Comparison of ENCODE assay signal across 21 mouse cellular contexts in the genomic region with DNA sequence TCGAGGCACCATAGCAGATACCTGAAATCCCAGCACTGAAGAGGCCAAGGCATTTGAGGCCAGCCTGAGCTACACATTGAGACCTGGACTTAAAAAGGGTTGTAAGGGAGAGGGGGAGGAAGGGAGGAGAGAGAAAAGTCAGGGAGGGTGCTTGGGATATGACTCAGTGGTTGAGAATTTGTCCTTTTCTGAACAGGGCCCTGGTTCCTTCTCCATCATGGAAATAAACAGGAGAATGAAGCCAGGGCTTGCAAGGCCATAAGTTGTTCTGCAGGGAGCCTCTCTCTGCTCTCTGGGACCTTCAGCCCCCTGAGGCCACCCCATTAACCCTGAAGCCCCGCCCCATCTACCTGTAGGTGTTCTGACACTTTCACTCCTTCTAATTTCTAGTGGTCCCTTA. TPM values are rescaled to one million over a fixed set of nuclear protein-coding genes. Genes with fewer than 3 reads are reported as not detected.
"Had no signal": no experiment of that assay in that cellular context is flagged by ENCODE, and none has a peak within 500 bp of the region (broad histone marks: within the 10 kb centered on the region; RNA-seq: fewer than 3 reads in every experiment).

No protein-coding gene starts in this region.

- H3K9ac ChIP-seq: liver, embryonic 13.5 days; midbrain, embryonic 13.5 days; neural tube, embryonic 13.5 days; stomach, embryonic 15.5 days had no signal

- H3K4me2 ChIP-seq: liver, embryonic 13.5 days; midbrain, embryonic 13.5 days; neural tube, embryonic 13.5 days; stomach, embryonic 15.5 days had no signal

- H3K4me3 ChIP-seq: layer of hippocampus, adult 2 months; liver, embryonic 13.5 days; megakaryocyte, embryonic 14.5 days; midbrain, embryonic 10.5 days; midbrain, embryonic 13.5 days; myocyte; neural tube, embryonic 13.5 days; stomach, embryonic 15.5 days had no signal

- H3K9me3 ChIP-seq: liver, embryonic 13.5 days; megakaryocyte, embryonic 14.5 days; midbrain, embryonic 10.5 days; midbrain, embryonic 13.5 days; neural tube, embryonic 13.5 days; stomach, embryonic 15.5 days had no signal

- H3K4me1 ChIP-seq: liver, embryonic 13.5 days; megakaryocyte, embryonic 14.5 days; midbrain, embryonic 13.5 days had no signal

- H3K36me3 ChIP-seq: liver, embryonic 13.5 days; midbrain, embryonic 10.5 days; midbrain, embryonic 13.5 days; neural tube, embryonic 13.5 days; stomach, embryonic 15.5 days had no signal

- DNase-seq: kidney, postnatal 25 days; layer of hippocampus, adult 9-11 months; liver, embryonic 13.5 days; lung, adult 2 months; lung, postnatal 36 days; retina, postnatal 1 day; right cerebral cortex, postnatal 25 days; spleen, adult 18-20 months; thymus, adult 18-20 months; thymus, postnatal 36 days had no signal

- ATAC-seq: midbrain, embryonic 13.5 days; midbrain, embryonic 16.5 days had no signal

- H3K27ac ChIP-seq: kidney, postnatal 0 days; layer of hippocampus, adult 2 months; liver, embryonic 13.5 days; midbrain, embryonic 10.5 days; midbrain, embryonic 13.5 days; neural tube, embryonic 13.5 days; stomach, embryonic 15.5 days had no signal

RNA-seq across cellular contexts. Expression of a gene that starts 23.5 kb away (rescaled TPM):
- total RNA-seq: monocyte, adult 5-6 weeks; neutrophil, adult 5-6 weeks had no signal
